Mouse (Mus musculus): ENCODE measurements around the gene Pakap. TPM values are rescaled to one million over a fixed set of nuclear protein-coding genes. Genes with fewer than 3 reads are reported as not detected.

Pakap gene
- not detected for total RNA-seq (2023)

DNA sequence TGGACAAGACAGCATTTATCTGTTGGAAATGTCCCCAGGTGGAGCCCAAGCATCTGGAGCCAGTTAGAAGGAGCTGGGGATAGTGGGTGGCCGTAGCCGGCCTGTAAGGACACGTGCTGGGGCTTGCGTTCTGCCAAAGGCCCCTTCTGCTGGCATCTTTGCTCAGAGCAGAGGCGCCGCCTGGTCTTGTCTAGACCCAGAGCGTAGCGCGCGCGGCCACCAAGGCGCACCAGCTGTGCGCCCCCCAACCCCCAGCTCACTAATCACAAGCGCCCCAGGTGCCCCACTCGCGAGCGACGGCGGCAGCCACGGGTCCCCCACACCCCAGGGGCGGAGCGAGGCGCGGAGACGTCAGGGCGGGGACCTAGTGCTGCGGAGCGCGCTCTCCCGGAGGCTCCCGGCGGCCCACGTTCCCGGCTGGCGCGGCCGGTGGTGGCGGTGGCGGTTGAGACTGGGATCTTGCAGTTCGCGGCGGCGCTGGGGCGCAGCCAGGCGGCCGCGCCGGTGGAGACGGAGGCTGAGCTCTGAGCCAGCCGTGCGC lies at the start of gene Pakap:
Pakap (plus strand) TSS at position 514 of the 541 bp plus-strand sequence.

DNA sequence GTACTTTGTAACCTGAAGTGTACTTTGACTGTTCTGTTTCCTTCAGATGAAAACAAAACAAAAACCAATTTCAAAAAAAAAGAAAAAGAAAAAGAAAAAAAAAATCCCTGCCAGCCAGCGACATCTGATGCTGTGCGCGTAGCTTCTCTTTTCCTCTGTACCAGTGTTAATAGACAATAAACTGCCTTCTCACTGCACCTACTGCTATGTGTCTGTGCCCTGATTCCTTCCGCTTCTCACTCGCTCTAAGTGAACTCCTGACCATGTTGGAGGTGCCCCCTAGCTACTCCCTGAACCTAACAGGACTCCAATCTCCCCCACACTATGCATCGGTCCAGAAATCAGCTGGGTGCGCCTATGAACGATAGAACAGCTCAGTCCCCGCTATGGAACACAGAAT lies 149.4 kb downstream of the Pakap start, which contains the start of gene Akap2:
Akap2 (plus strand) TSS at position 304 of the 400 bp plus-strand sequence.

DNA sequence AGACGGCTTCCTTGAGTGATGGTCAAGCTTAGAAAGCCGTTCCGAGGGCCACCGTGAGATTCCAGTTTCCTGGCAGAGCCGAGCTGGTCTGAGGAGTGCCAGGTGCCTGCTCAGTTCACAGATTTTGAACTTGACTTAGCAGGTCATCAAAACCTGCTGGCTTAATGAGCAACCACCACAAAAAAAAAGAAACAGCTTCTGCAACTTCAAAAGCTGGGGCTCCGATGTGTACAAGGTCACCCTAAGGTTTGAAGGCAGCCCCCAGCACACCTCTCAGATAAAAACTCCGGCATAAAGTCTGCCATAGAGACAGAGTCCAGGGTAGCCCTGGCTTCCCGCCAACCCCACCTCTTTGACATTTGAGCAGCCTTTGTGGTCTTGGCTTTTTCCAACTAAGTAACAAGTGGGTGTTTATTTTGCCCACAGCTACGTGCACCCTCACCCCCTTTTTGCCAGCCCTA lies 348.3 kb downstream of the Pakap start, which contains the start of gene D630039A03Rik:
D630039A03Rik (minus strand) TSS at position 97 of the 461 bp plus-strand sequence.

Other genes starting within 250 kb of the Pakap start
- not detected for gene Palm2, start 133.9 kb upstream of the Pakap start, total RNA-seq (2023)
- under 1 TPM; 0.36 to 0.82 TPM for gene Akap2, start 149.5 kb downstream of the Pakap start, total RNA-seq (2023)

Measured in neutrophil, adult 59 days (primary cell).